Mouse (Mus musculus) stomach, postnatal 0 days (tissue): Measurements from ENCODE around the gene Rai14.

Source experiments
- CTCF ChIP-seq: IDR thresholded peaks from 2 replicates; pipeline ENCODE4 v1.5.1; 2016; ENCODE audit warnings: antibody characterized with exemption, low read depth, mild to moderate bottlenecking, moderate library complexity
- EP300 ChIP-seq: optimal IDR thresholded peaks from 2 replicates; pipeline ENCODE3; 2016; ENCODE audit warnings: antibody characterized with exemption

DNA sequence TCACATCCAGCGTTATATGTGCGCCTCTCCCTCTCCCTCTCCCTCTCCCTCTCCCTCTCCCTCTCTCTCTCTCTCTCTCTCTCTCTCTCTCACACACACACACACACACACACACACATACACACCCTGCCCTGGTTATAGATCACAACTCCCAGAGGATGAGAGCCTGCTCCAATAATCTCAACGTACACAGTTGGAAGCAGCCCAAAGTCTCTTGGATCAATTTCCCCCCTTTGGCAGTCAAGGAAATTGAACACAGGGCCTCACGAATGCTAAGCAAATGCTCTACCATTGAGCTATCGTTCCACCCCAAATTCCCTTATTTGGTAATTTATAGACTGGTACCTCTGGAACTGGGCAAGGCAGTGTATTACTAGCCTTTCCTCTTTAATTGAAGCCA, 25.7 kb downstream of the Rai14 start:
- no peak for TF ChIP-seq CTCF
- no peak for TF ChIP-seq EP300
